Mouse (Mus musculus) mouse trophoblast stem cell (cell line): Measurements from ENCODE around the gene Gm10378.
"Not testable (repeated sequence)": the region's sequence is repeated elsewhere in the genome, so short reads cannot be mapped to it uniquely, and the experiment has no call there.

Experiments used
- in situ Hi-C, 2 experiments: fragments of 300-500 bp; cut with MseI, MboI; formaldehyde crosslinking; loops; 2 replicates in 1 of 2; 3 replicates in 1 of 2; pipeline ENCODE4 v1.15.1; 2025

Gene Gm10378

DNA sequence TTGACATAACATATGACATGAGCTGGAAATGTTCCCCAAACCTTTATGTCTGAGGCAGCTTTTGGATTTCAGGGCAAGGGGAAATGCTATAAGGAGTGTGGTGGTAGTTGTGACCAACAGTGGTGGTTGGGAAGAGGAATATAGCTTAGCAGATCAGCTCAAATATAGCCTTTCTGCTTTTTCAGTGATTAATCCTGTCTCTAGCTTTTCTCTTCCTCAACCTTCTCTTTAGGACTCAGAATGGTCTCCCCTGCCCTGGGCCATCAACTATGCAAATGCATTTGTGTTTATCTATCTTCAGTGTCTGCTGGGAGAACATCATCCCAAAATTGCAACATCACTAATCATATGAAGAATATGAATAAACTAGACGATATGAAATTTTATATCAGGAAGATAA lies at the start of gene Gm10378:
Gene Gm10378, plus strand, starts transcription at position 301 of the 400 bp plus-strand sequence.
- in situ Hi-C loops: not testable (repeated sequence)

DNA sequence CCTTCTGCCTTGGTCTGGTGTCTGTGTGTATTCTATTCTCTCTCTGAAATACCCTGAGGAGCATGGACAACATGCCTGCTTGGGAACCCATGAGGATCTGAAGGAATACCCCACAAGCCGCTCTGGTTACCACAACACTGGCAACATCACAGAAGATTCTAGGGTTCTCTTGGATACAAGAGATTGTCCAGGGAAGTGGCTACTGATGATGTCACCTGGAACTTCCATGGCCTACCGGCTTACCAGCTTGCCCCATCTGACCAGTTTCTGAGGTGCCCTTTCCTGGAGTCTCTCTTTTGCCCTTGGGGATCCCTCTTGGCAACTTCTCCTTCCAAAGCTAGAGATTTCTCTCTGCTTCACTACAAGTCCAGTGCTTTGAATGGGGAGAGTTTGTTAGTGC lies 13.9 kb upstream of the Gm10378 start, which contains the start of gene Gm3633:
Gene Gm3633, minus strand, starts transcription at position 101 of the 400 bp plus-strand sequence.
- in situ Hi-C loops: not testable (repeated sequence)
